ENCODE assay signal across 10 mouse cellular contexts in the genomic region with DNA sequence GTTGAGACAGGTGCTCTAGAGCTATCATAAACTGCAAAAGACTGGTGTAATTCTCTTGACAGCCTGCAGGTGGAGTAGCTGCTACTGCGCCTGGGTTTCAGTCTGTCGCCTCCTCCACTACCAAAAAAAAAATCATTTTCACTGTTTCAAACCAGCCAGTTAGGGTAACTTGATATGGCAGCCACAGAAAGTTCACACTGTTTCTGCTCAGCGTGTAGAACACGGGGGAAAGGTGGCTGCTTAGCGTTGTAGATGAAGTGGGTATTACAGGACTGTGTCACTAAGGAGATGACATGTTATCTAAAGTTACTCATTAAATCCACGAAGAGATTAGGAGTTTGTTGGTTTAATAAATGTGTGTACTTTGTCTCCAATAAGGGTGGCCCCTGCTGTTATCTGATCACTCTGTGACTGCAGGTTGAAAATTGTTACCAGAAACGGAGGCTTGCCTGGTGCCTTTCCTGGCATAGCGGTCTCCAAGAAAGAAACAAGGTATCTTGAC. TPM values are rescaled to one million over a fixed set of nuclear protein-coding genes. Genes with fewer than 3 reads are reported as not detected.
DNase-seq lines count a peak whose midpoint lies in the region; ATAC-seq and TF ChIP-seq lines count a peak whose summit lies in the region.
"Had no signal": no experiment of that assay in that cellular context is flagged by ENCODE, and none has a peak within 500 bp of the region (broad histone marks: within the 10 kb centered on the region; RNA-seq: fewer than 3 reads in every experiment).

No protein-coding gene starts in this region.

- DNase-seq in left cerebral cortex, adult 18-20 months (ENCODE audit: low spot score in 2 of 2): peak; percentile 44 to 61
- no peak for DNase-seq in left cerebral cortex, adult 8-10 months (ENCODE audit: low spot score in 2 of 2)
- no peak for DNase-seq in G1E (ENCODE audit: low spot score)
- DNase-seq in brain, embryonic 14.5 days (ENCODE audit: low read depth): peak; percentile 60
- DNase-seq in heart, postnatal 14 days: peak; percentile 38 to 60
- peak; percentile 47 for DNase-seq in splenic B cell, adult 2 months (ENCODE audit: low read depth, low spot score)
- no peak for DNase-seq in right cerebral cortex, postnatal 25 days

- intact Hi-C loops in heart, postnatal 14 days (cut with DNase I): no loop called here

- no peaks in the 10 kb centered on the region; the same call in 1 of the 2 replicates for H3K4me1 ChIP-seq in G1E (ENCODE audit: insufficient read depth, low read depth, low read length)
- H3K4me1 ChIP-seq in liver, embryonic 12.5 days: no peaks in the 10 kb centered on the region

- H3K4me3 ChIP-seq in G1E (ENCODE audit: low read depth, low read length): no peak overlapping the region
- no peak overlapping the region for H3K4me3 ChIP-seq in liver, embryonic 12.5 days
- H3K4me3 ChIP-seq: myocyte had no signal

- H3K9ac ChIP-seq in liver, embryonic 12.5 days: no peak overlapping the region

- TF ChIP-seq POLR2A in brain, embryonic 14.5 days (IDR thresholded peaks at IDR 0.05; ENCODE audit: borderline replicate concordance, extremely low read depth, insufficient read depth, insufficient read length, poor library complexity, severe bottlenecking): no peak

- 33% methylated on average over 8 of the region's 8 CpGs for WGBS in liver, embryonic 12.5 days (ENCODE audit: insufficient replicate concordance)

- peak overlapping the region; percentile 22 for H3K4me2 ChIP-seq in liver, embryonic 12.5 days

- no peak overlapping the region for H3K27ac ChIP-seq in liver, embryonic 12.5 days

- ATAC-seq in G1E (ENCODE audit: extremely low read depth, insufficient number of reproducible peaks, low FRiP score, poor library complexity, severe bottlenecking): peak; percentile 55; the same call in 1 of the 2 replicates
- no peak for ATAC-seq in liver, embryonic 12.5 days

- H3K9me3 ChIP-seq in G1E (replicated peaks): no peaks in the 10 kb centered on the region
- H3K9me3 ChIP-seq in liver, embryonic 12.5 days (replicated peaks): no peaks in the 10 kb centered on the region

- peaks cover 3% of the 10 kb centered on the region; the same call in 1 of the 2 replicates for H3K27me3 ChIP-seq in G1E (ENCODE audit: insufficient read depth, low read length)
- H3K27me3 ChIP-seq in liver, embryonic 12.5 days (replicated peaks): peaks cover 10% of the 10 kb centered on the region
- no peaks in the 10 kb centered on the region; the same call in 1 of the 2 replicates for H3K27me3 ChIP-seq in splenic B cell, adult 2 months (ENCODE audit: control insufficient read depth, insufficient read depth, low read length, poor library complexity, severe bottlenecking)

- TF ChIP-seq CTCF in G1E (IDR thresholded peaks at IDR 0.05; ENCODE audit: low read depth, low read length): peak; percentile 39
- peak; percentile 66; the same call in 1 of the 2 replicates for TF ChIP-seq CTCF in brain, embryonic 14.5 days (IDR thresholded peaks at IDR 0.05; ENCODE audit: borderline replicate concordance, extremely low read depth, insufficient read depth, insufficient read length)

- H3K36me3 ChIP-seq in G1E (replicated peaks): no peaks in the 10 kb centered on the region
- H3K36me3 ChIP-seq in liver, embryonic 12.5 days: no peaks in the 10 kb centered on the region
- no peaks in the 10 kb centered on the region; the same call in 1 of the 2 replicates for H3K36me3 ChIP-seq in splenic B cell, adult 2 months (ENCODE audit: control insufficient read depth, insufficient read depth, low read length, poor library complexity, severe bottlenecking)

RNA-seq across cellular contexts. Expression of a gene that starts 6.7 kb away (rescaled TPM):
- 10 to 100 TPM; 16.8 to 20.0 TPM for total RNA-seq in left cerebral cortex, adult 18-20 months (2021)
- 10 to 100 TPM; 17.1 to 20.5 (median 18.0) TPM for total RNA-seq in left cerebral cortex, adult 8-10 months (2022)
- not detected in 2 replicates for total RNA-seq in G1E (2014; fragmentation: Nextera tagmentation)
- total RNA-seq in G1E (2017): 0.12 TPM in 1 of 2 replicates, not detected in the other
- not detected in 2 replicates for polyA plus RNA-seq in G1E (2012)
- polyA plus RNA-seq in brain, embryonic 14.5 days (2012; rRNA removed): 6.3 and 8.5 TPM in 2 replicates
- under 1 TPM; 0.29 to 0.36 TPM for total RNA-seq in heart, postnatal 14 days (2021)
- polyA plus RNA-seq in liver, embryonic 12.5 days (2016; fragmentation: Nextera tagmentation; extraction: Ambion mirVana): not detected in 2 replicates
- total RNA-seq: gastrocnemius, postnatal 4 days had no signal
- polyA plus RNA-seq: myocyte had no signal

RNA-seq across cellular contexts. Expression of a gene that starts 47.3 kb away (rescaled TPM):
- total RNA-seq in left cerebral cortex, adult 18-20 months (2021): 10 to 100 TPM; 14.4 to 17.4 TPM
- 10 to 100 TPM; 15.9 to 19.6 (median 19.0) TPM for total RNA-seq in left cerebral cortex, adult 8-10 months (2022)
- total RNA-seq in G1E (2014; fragmentation: Nextera tagmentation) (9.8 and 10.4 TPM in 2 replicates), G1E (2017) (14.5 and 18.7 TPM in 2 replicates)
- 0.86 and 3.4 TPM in 2 replicates for polyA plus RNA-seq in G1E (2012)
- polyA plus RNA-seq in brain, embryonic 14.5 days (2012; rRNA removed): 14.6 and 14.9 TPM in 2 replicates
- total RNA-seq in heart, postnatal 14 days (2021): 10 to 100 TPM; 16.6 to 17.6 TPM
- polyA plus RNA-seq in liver, embryonic 12.5 days (2016; fragmentation: Nextera tagmentation; extraction: Ambion mirVana): 14.2 and 14.4 TPM in 2 replicates

Comparison
In these comparisons a context has a peak if more than half of its experiments do, and no peak if none do; other contexts are left out.
1. DNase-seq: peak in left cerebral cortex, adult 18-20 months (2 of 2), brain, embryonic 14.5 days (single experiment), heart, postnatal 14 days (2 of 2) and splenic B cell, adult 2 months (single experiment); none in left cerebral cortex, adult 8-10 months (0 of 2), G1E (single experiment) and right cerebral cortex, postnatal 25 days (single experiment).
2. RNA of a gene that starts 6.7 kb away (total RNA-seq): 16.8 to 20.0 TPM in left cerebral cortex, adult 18-20 months and 17.1 to 20.5 TPM in left cerebral cortex, adult 8-10 months; 0.29 to 0.36 TPM in heart, postnatal 14 days and 0.12 TPM in G1E; every median in the first group is over 10 times any median in the second.